In genomic region chr6:93936359-93936758, GRCm38 (mm10) we compare ENCODE assay signal across 18 mouse cellular contexts.
A peak's percentile ranks its signal among the peaks of the same experiment; 100 is the strongest.
DNase-seq lines count a peak whose midpoint lies in the region; ATAC-seq and TF ChIP-seq lines count a peak whose summit lies in the region.
"Had no signal": no experiment of that assay in that cellular context is flagged by ENCODE, and none has a peak within 500 bp of the region (broad histone marks: within the 10 kb centered on the region; RNA-seq: fewer than 3 reads in every experiment).

No protein-coding gene starts in this region.

- no peak overlapping the region for H3K4me2 ChIP-seq in kidney, embryonic 14.5 days (replicated peaks; ENCODE audit: low read depth, low read length)
- H3K4me2 ChIP-seq in kidney, postnatal 0 days (ENCODE audit: low read length) = no peak overlapping the region
- H3K4me2 ChIP-seq in intestine, embryonic 15.5 days (replicated peaks) = no peak overlapping the region
- H3K4me2 ChIP-seq in hindbrain, embryonic 13.5 days = no peak overlapping the region
- H3K4me2 ChIP-seq: embryonic facial prominence, embryonic 13.5 days; forebrain, embryonic 13.5 days; heart, embryonic 12.5 days had no signal

- peak; percentile 12 for DNase-seq in kidney, adult 11 months
- no peak for DNase-seq in kidney, postnatal 0 days (ENCODE audit: low spot score)
- DNase-seq in kidney, postnatal 10 days = no peak
- DNase-seq: adrenal gland, postnatal 14 days; cerebellum, adult 18-20 months; cerebellum, adult 9-11 months; cerebellum, postnatal 36 days; forebrain, postnatal 0 days; gastrocnemius, postnatal 14 days had no signal

- no peaks in the 10 kb centered on the region for H3K36me3 ChIP-seq in kidney, embryonic 14.5 days (ENCODE audit: control insufficient read depth, insufficient read depth, low read length)
- H3K36me3 ChIP-seq in kidney, postnatal 0 days (ENCODE audit: insufficient read depth, low read length) = no peaks in the 10 kb centered on the region
- no peaks in the 10 kb centered on the region for H3K36me3 ChIP-seq in intestine, embryonic 15.5 days
- H3K36me3 ChIP-seq in small intestine, adult 2 months (ENCODE audit: control insufficient read depth, insufficient read depth, low read length) = no peaks in the 10 kb centered on the region
- no peaks in the 10 kb centered on the region for H3K36me3 ChIP-seq in hindbrain, embryonic 13.5 days
- H3K36me3 ChIP-seq: embryonic facial prominence, embryonic 13.5 days; heart, embryonic 12.5 days had no signal

- H3K4me3 ChIP-seq in kidney, embryonic 14.5 days (ENCODE audit: low read length) = no peak overlapping the region
- H3K4me3 ChIP-seq in kidney, postnatal 0 days (replicated peaks; ENCODE audit: low read depth, low read length) = no peak overlapping the region
- no peak overlapping the region for H3K4me3 ChIP-seq in intestine, embryonic 15.5 days (replicated peaks)
- H3K4me3 ChIP-seq in small intestine, adult 2 months (ENCODE audit: low read depth, low read length) = no peak overlapping the region
- H3K4me3 ChIP-seq in hindbrain, embryonic 13.5 days = no peak overlapping the region
- H3K4me3 ChIP-seq: embryonic facial prominence, embryonic 13.5 days; forebrain, embryonic 13.5 days; heart, embryonic 12.5 days had no signal

- no peaks in the 10 kb centered on the region for H3K9me3 ChIP-seq in kidney, embryonic 14.5 days (ENCODE audit: control insufficient read depth, low read length)
- no peaks in the 10 kb centered on the region for H3K9me3 ChIP-seq in kidney, postnatal 0 days (replicated peaks; ENCODE audit: low read length)
- H3K9me3 ChIP-seq in intestine, embryonic 15.5 days = no peaks in the 10 kb centered on the region
- no peaks in the 10 kb centered on the region for H3K9me3 ChIP-seq in hindbrain, embryonic 13.5 days
- H3K9me3 ChIP-seq: embryonic facial prominence, embryonic 13.5 days; forebrain, embryonic 13.5 days; heart, embryonic 12.5 days had no signal

- TF ChIP-seq CTCF in kidney, postnatal 0 days (IDR thresholded peaks at IDR 0.05; ENCODE audit: low read depth) = no peak
- no peak for TF ChIP-seq CTCF in small intestine, adult 2 months (IDR thresholded peaks at IDR 0.05; ENCODE audit: extremely low read depth, insufficient read length, insufficient replicate concordance, low read depth, low read length)

- H3K4me1 ChIP-seq in kidney, embryonic 14.5 days (ENCODE audit: control insufficient read depth, insufficient read depth, low read length) = no peaks in the 10 kb centered on the region
- H3K4me1 ChIP-seq in kidney, postnatal 0 days (replicated peaks; ENCODE audit: insufficient read depth, low read length) = no peaks in the 10 kb centered on the region
- peaks cover 4% of the 10 kb centered on the region; the same call in 1 of the 2 replicates for H3K4me1 ChIP-seq in intestine, embryonic 15.5 days (replicated peaks)
- H3K4me1 ChIP-seq in small intestine, adult 2 months (ENCODE audit: control insufficient read depth, insufficient read depth, insufficient read length, low read length) = peaks cover 13% of the 10 kb centered on the region
- H3K4me1 ChIP-seq in hindbrain, embryonic 13.5 days (replicated peaks) = no peaks in the 10 kb centered on the region
- H3K4me1 ChIP-seq: embryonic facial prominence, embryonic 13.5 days; forebrain, embryonic 13.5 days had no signal

- no peak for ATAC-seq in kidney, embryonic 14.5 days (ENCODE audit: low FRiP score, low TSS enrichment)
- ATAC-seq in kidney, postnatal 0 days (replicated peaks; ENCODE audit: low FRiP score, low read depth) = 0 out of 2 replicates have a peak, but pooled peaks have one; percentile 43
- no peak; the same call in 1 of the 2 replicates for ATAC-seq in intestine, embryonic 15.5 days
- no peak for ATAC-seq in hindbrain, embryonic 13.5 days (ENCODE audit: low FRiP score)
- ATAC-seq: activated CD4-positive, CD25-positive, alpha-beta regulatory T cell, adult 4 months; forebrain, embryonic 13.5 days; forebrain, postnatal 0 days had no signal

- TF ChIP-seq POLR2A in small intestine, adult 2 months (IDR thresholded peaks at IDR 0.05; ENCODE audit: low read depth, low read length) = no peak

- no peak overlapping the region for H3K9ac ChIP-seq in kidney, embryonic 14.5 days (ENCODE audit: low read depth, low read length)
- H3K9ac ChIP-seq in kidney, postnatal 0 days (ENCODE audit: low read depth, low read length) = no peak overlapping the region
- no peak overlapping the region for H3K9ac ChIP-seq in intestine, embryonic 15.5 days
- no peak overlapping the region for H3K9ac ChIP-seq in hindbrain, embryonic 13.5 days
- H3K9ac ChIP-seq: embryonic facial prominence, embryonic 13.5 days; forebrain, embryonic 13.5 days; forebrain, postnatal 0 days; heart, embryonic 12.5 days had no signal

- no peaks in the 10 kb centered on the region for H3K27me3 ChIP-seq in kidney, embryonic 14.5 days (ENCODE audit: control insufficient read depth, insufficient read depth, low read length)
- H3K27me3 ChIP-seq in kidney, postnatal 0 days (ENCODE audit: insufficient read depth, low read length) = no peaks in the 10 kb centered on the region
- H3K27me3 ChIP-seq in intestine, embryonic 15.5 days (replicated peaks) = no peaks in the 10 kb centered on the region
- no peaks in the 10 kb centered on the region for H3K27me3 ChIP-seq in small intestine, adult 2 months (ENCODE audit: control insufficient read depth, insufficient read depth, low read length)
- H3K27me3 ChIP-seq in hindbrain, embryonic 13.5 days = no peaks in the 10 kb centered on the region
- H3K27me3 ChIP-seq: embryonic facial prominence, embryonic 13.5 days; forebrain, embryonic 13.5 days; heart, embryonic 12.5 days; Patski had no signal

- no peak overlapping the region for H3K27ac ChIP-seq in kidney, embryonic 14.5 days (ENCODE audit: low read depth, low read length)
- H3K27ac ChIP-seq in kidney, postnatal 0 days = no peak overlapping the region
- H3K27ac ChIP-seq in intestine, embryonic 15.5 days = 0 out of 2 replicates have a peak overlapping the region, but pooled peaks have one; percentile 9
- H3K27ac ChIP-seq in small intestine, adult 2 months (ENCODE audit: insufficient read depth, low read depth, low read length) = 0 out of 2 replicates have a peak overlapping the region, but pooled peaks have one; percentile 7
- no peak overlapping the region for H3K27ac ChIP-seq in hindbrain, embryonic 13.5 days
- H3K27ac ChIP-seq: embryonic facial prominence, embryonic 13.5 days; forebrain, embryonic 13.5 days had no signal

- WGBS in kidney, embryonic 14.5 days = 68% methylated on average over 6 of the region's 6 CpGs
- 72% methylated on average over 6 of the region's 6 CpGs for WGBS in kidney, postnatal 0 days
- WGBS in intestine, embryonic 15.5 days = 72% methylated on average over 6 of the region's 6 CpGs
- WGBS in small intestine, adult 2 months = 40% methylated on average over 6 of the region's 6 CpGs
- WGBS in hindbrain, embryonic 13.5 days = 92% methylated on average over 6 of the region's 6 CpGs

Comparison
In these comparisons a context has a peak if more than half of its experiments do, and no peak if none do; other contexts are left out.
1. H3K27ac ChIP-seq: peak in intestine, embryonic 15.5 days (single experiment) and small intestine, adult 2 months (single experiment); none in kidney, embryonic 14.5 days (single experiment), kidney, postnatal 0 days (single experiment) and hindbrain, embryonic 13.5 days (single experiment).